Mouse (Mus musculus) lung, embryonic 16.5 days (tissue): ENCODE measurements around the gene Inf2. TPM values are rescaled to one million over a fixed set of nuclear protein-coding genes. Genes with fewer than 3 reads are reported as not detected.

ENCODE experiments used
- ATAC-seq: fragments of 200-750 bp; cut with Nextera tagmentation; 2 replicates; pipeline ENCODE4 v1.8.0; 2017; ENCODE audit warnings: low read depth, mild to moderate bottlenecking, moderate library complexity
- H3K27ac ChIP-seq: fragments of 300-500 bp; sonication (generic); 2 replicates; pipeline ENCODE4 v1.5.1; 2014; ENCODE audit warnings: mild to moderate bottlenecking, control low read depth, low read length
- H3K27me3 ChIP-seq: fragments of 300-500 bp; sonication (generic); 2 replicates; pipeline ENCODE4 v1.6.1; 2014; ENCODE audit warnings: low read depth, low read length, mixed read lengths; ENCODE audit not compliant: control insufficient read depth, insufficient read depth
- H3K36me3 ChIP-seq: fragments of 300-500 bp; sonication (generic); 2 replicates; pipeline ENCODE4 v1.6.1; 2014; ENCODE audit warnings: low read length; ENCODE audit not compliant: control insufficient read depth, insufficient read depth
- H3K4me1 ChIP-seq: fragments of 300-500 bp; sonication (generic); replicated peaks from 2 replicates; pipeline ENCODE4 v1.6.1; 2014; ENCODE audit warnings: low read length, mixed read lengths; ENCODE audit not compliant: control insufficient read depth, insufficient read depth
- H3K4me2 ChIP-seq: fragments of 300-500 bp; sonication (generic); 2 replicates; pipeline ENCODE4 v1.6.1; 2014; ENCODE audit warnings: low read depth, low read length, control low read depth
- H3K4me3 ChIP-seq: fragments of 300-500 bp; sonication (generic); 2 replicates; pipeline ENCODE4 v1.5.1; 2014; ENCODE audit warnings: mild to moderate bottlenecking, low read length, control low read depth
- H3K9ac ChIP-seq: fragments of 300-500 bp; sonication (generic); 2 replicates; pipeline ENCODE4 v1.6.1; 2014; ENCODE audit warnings: low read length, control low read depth
- H3K9me3 ChIP-seq: fragments of 300-500 bp; sonication (generic); 2 replicates; pipeline ENCODE4 v1.6.1; 2016; ENCODE audit warnings: low read length; ENCODE audit not compliant: control insufficient read depth
- WGBS: fragments of 180-500 bp; shearing (Covaris S2); extraction: QIAGEN DNeasy Blood & Tissue Kit; methylation state at CpG from one replicate; pipeline ENCODE4 v1.1.7; 2014; 5-methylcytosine and 5-hydroxymethylcytosine counted together
- polyA plus RNA-seq: library from polyadenylated mRNA; unstranded; fragments of >200 nt; fragmentation: Nextera tagmentation; extraction: Ambion mirVana; gene quantifications from 2 replicates; pipeline ENCODE4 v1.2.1, GENCODE M21; 2015

Gene Inf2
- polyA plus RNA-seq, 1 experiment from 2014 or later, result 3.5 TPM

DNA sequence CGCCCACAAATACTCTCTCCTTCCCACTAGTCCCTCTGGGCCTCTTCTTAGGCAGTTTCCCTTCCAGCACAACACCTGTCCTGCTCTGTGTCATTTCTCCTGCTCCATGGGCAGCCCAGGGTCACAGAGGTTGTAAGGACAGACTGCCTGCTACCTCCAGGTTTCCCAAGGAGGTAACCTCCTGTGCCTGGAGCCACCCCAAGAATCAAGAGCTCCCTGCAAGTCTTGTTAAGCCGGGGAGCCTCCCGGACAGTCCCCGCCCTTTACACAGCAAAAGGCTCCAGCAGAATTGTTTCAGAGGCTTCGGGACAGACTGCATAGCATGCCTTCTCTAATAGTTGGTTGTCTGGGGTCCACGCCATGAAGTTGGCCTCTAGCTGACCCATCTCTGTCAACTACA lies 37.9 kb downstream of the Inf2 start:
- no peak for ATAC-seq

DNA sequence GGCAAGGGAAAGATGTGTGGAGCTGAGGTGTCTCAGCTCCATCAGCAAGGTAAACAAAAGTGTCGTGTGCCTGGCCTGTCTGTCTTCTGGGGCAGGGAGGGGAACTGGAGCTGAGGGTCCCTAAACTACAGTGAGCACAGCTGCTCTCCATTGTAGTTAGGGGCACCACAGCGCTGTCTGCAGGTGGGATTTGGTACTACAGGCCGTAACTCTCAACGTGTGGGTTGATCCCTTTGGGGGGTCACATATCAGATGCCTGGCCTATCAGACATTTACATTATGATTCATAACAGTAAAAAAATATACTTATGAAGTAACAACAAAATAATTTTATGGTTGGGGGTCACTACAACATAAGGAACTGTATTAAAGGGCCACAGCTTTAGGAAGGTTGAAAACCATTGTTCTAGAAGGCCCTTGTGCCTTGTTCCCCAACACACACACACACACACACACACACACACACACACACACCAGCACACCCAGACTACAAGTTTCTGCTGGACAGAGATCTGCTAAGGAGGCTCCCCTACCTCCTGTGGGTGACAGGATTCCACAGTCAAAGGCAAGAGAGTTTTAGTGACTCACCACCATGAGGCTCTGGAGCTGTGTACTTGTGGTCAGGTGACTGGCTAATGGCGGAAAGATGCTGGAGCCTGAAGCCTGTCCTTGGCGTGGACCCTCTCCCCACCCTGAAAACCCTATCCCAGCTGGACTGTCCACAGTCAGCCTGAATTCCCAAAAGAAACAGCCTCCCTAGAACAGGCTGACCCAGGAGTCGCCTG lies 38.7 kb downstream of the Inf2 start:
- Histone ChIP-seq H3K4me1 (peaks cover 19% of the 10 kb centered on the region), H3K4me3 (no peak overlapping the region), H3K9me3 (no peaks in the 10 kb centered on the region), H3K27ac (no peak overlapping the region), H3K36me3 (no peaks in the 10 kb centered on the region), H3K9ac (no peak overlapping the region), H3K4me2 (no peak overlapping the region), H3K27me3 (no peaks in the 10 kb centered on the region)
- WGBS, result 59% methylated on average over 7 of the region's 7 CpGs
- no peak for ATAC-seq

More for the DNA sequence above, 37.9 kb downstream of the Inf2 start:
- no peaks in the 10 kb centered on the region for H3K36me3 ChIP-seq
- peaks cover under 1% of the 10 kb centered on the region; the same call in 1 of the 2 replicates for H3K27me3 ChIP-seq
- no peaks in the 10 kb centered on the region for H3K9me3 ChIP-seq
- no peak overlapping the region for H3K4me3 ChIP-seq
- 66% methylated on average over 6 of the region's 6 CpGs for WGBS
- peaks cover 15% of the 10 kb centered on the region for H3K4me1 ChIP-seq
- H3K4me2 ChIP-seq, result no peak overlapping the region
- H3K9ac ChIP-seq, result no peak overlapping the region
- no peak overlapping the region for H3K27ac ChIP-seq

DNA sequence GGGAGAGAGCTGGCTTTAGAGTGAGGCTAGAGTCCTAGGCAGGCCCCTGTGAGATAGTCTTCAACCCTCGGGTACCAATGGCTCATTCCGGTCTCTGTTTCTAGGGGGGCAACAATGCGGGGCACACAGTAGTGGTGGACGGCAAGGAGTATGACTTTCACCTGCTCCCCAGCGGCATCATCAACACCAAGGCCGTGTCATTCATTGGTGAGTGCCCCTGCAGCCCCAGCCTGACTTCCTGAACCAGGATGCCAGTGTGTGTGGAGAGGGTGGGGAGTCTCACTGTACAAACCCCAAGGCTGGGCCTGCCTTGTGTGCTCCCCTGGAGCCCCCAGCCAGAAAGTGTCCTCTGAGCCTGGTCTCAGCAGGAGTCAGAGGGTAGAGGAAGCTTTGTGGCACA lies 39.6 kb downstream of the Inf2 start:
- Histone ChIP-seq H3K4me3 (no peak overlapping the region), H3K9me3 (no peaks in the 10 kb centered on the region), H3K36me3 (no peaks in the 10 kb centered on the region), H3K4me2 (no peak overlapping the region), H3K27me3 (no peaks in the 10 kb centered on the region), H3K4me1 (peaks cover 25% of the 10 kb centered on the region), H3K27ac (peak overlapping the region; percentile 64), H3K9ac (no peak overlapping the region)
- ATAC-seq, result no peak
- WGBS, result 69% methylated on average over 6 of the region's 6 CpGs

DNA sequence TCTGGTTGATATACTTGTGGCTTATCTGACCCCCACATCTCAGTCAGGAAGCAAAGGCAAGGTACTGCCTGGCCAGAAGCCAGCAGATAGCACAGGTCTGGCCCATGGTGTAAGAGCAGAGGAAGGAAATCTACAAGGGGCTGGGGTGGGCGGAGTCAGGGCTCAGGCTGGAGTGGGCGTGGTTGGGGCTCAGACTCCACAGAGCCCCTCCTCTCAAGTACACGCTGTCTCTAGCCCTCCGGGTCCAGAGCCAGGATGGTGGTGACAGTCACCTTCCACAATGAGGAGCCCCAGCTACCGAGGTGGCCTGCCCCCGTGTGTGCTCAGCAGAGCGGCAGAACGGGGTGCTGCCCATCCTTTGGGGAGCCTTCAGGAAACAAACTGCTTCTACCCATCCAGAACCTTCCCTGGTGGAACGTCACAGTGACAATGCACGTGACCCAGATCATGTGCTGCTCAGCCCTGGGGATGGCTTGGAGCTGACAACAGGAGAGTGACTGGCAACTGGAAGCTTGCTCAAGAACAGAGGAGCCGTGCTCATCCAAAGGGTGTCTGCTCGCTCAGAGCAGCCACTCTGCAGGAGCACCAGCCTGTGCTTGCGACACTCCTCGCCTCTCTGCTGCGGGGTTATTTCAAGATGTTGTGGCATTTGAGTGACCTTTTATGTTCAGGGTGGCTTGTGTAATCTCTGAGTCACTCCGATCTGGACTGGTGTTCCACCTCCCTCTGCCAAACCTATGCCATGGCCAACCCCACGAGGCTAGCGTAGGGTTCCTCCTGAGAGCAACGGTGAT lies 40.5 kb downstream of the Inf2 start:
- 22% methylated on average over 19 of the region's 19 CpGs for WGBS
- Histone ChIP-seq H3K27ac (peak overlapping the region; percentile 64; the same call in 1 of the 2 replicates), H3K36me3 (no peaks in the 10 kb centered on the region), H3K4me2 (peak overlapping the region; percentile 51), H3K9ac (peak overlapping the region; percentile 23; the same call in 1 of the 2 replicates), H3K4me1 (peaks cover 27% of the 10 kb centered on the region), H3K9me3 (no peaks in the 10 kb centered on the region), H3K27me3 (no peaks in the 10 kb centered on the region), H3K4me3 (peak overlapping the region; percentile 26)
- ATAC-seq, result peak; percentile 88

GRCm38 (mm10) chr12:112630029-112630428 lies 41.4 kb downstream of the Inf2 start:
- Histone ChIP-seq H3K9ac (no peak overlapping the region), H3K4me2 (no peak overlapping the region), H3K4me3 (no peak overlapping the region), H3K27ac (no peak overlapping the region), H3K9me3 (no peaks in the 10 kb centered on the region), H3K36me3 (no peaks in the 10 kb centered on the region), H3K27me3 (no peaks in the 10 kb centered on the region), H3K4me1 (peaks cover 29% of the 10 kb centered on the region)
- ATAC-seq, result no peak
- 90% methylated on average over 12 of the region's 12 CpGs for WGBS

DNA sequence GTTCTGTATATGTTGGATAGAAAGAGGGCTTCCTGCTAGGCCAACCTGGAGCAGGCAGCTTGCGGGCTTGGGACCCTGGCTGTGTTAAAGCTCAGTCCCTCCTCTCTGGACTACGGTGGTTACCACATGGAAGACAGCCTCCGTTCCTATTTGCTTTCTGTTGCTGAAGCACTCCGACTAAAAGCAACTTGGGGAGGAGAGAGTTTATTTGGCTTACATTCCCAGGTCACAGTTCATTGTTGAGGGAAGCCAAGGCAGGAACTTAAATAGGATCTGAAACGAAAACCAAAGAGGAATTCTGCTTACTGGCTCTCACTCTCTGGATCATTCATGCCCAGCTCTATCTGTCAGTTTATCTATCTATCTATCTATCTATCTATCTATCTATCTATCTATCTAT lies 42.2 kb downstream of the Inf2 start:
- 46% methylated on average over 5 of the region's 5 CpGs for WGBS
- H3K4me3 ChIP-seq, result no peak overlapping the region
- no peak for ATAC-seq
- no peak overlapping the region for H3K9ac ChIP-seq
- no peak overlapping the region for H3K27ac ChIP-seq
- no peak overlapping the region for H3K4me2 ChIP-seq
- no peaks in the 10 kb centered on the region for H3K27me3 ChIP-seq
- H3K36me3 ChIP-seq, result no peaks in the 10 kb centered on the region
- peaks cover 29% of the 10 kb centered on the region for H3K4me1 ChIP-seq
- H3K9me3 ChIP-seq, result no peaks in the 10 kb centered on the region

GRCm38 (mm10) chr12:112631472-112631871 lies 42.9 kb downstream of the Inf2 start:
- Histone ChIP-seq H3K27me3 (no peaks in the 10 kb centered on the region), H3K9ac (no peak overlapping the region), H3K4me2 (no peak overlapping the region), H3K4me3 (no peak overlapping the region), H3K9me3 (no peaks in the 10 kb centered on the region), H3K27ac (no peak overlapping the region), H3K36me3 (no peaks in the 10 kb centered on the region), H3K4me1 (peaks cover 29% of the 10 kb centered on the region)
- no peak for ATAC-seq
- WGBS, result 27% methylated on average over 1 of the region's 1 CpGs

- H3K27ac ChIP-seq, result no peak overlapping the region
- no peaks in the 10 kb centered on the region for H3K27me3 ChIP-seq
- ATAC-seq, result no peak
- H3K4me3 ChIP-seq, result no peak overlapping the region
- H3K4me2 ChIP-seq, result no peak overlapping the region
- no peaks in the 10 kb centered on the region for H3K36me3 ChIP-seq
- H3K4me1 ChIP-seq, result peaks cover 29% of the 10 kb centered on the region
- no peak overlapping the region; the same call in 1 of the 2 replicates for H3K9ac ChIP-seq
- H3K9me3 ChIP-seq, result no peaks in the 10 kb centered on the region
- 42% methylated on average over 11 of the region's 11 CpGs for WGBS
These were observed 43.6 kb downstream of the Inf2 start for GRCm38 (mm10) chr12:112632084-112632777.

DNA sequence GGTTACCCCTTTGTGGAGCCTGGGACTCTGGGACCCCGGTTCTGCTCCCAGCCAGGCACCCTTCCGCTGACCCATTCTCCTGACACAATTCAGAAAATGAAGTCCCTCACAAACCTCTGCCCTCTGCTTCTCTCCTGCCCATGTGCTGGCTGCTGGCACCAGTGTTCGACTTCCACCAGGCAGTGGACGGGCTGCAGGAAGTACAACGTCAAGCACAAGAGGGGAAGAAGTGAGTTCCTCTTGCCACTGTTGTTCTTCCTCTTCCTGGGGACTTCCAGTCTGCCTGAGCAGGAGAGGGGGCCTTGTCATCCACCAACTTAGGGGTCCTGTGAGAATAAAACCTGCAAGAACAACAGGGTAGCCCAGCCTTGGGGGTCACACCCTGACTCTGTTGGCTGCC lies 44.3 kb downstream of the Inf2 start:
- no peak overlapping the region for H3K9ac ChIP-seq
- no peaks in the 10 kb centered on the region for H3K9me3 ChIP-seq
- no peaks in the 10 kb centered on the region for H3K27me3 ChIP-seq
- no peaks in the 10 kb centered on the region for H3K36me3 ChIP-seq
- no peak overlapping the region for H3K4me3 ChIP-seq
- H3K27ac ChIP-seq, result no peak overlapping the region
- WGBS, result 59% methylated on average over 5 of the region's 5 CpGs
- H3K4me1 ChIP-seq, result peaks cover 29% of the 10 kb centered on the region
- no peak overlapping the region for H3K4me2 ChIP-seq
- ATAC-seq, result no peak
